Mouse (Mus musculus) limb, embryonic 10.5 days (tissue): Measurements from ENCODE around the gene Gbgt1. TPM values are rescaled to one million over a fixed set of nuclear protein-coding genes. Genes with fewer than 3 reads are reported as not detected.

Experiments used
- DNase-seq: peaks from one replicate; pipeline ENCODE4 v3.0.0-alpha.2; 2017; ENCODE audit warnings: low spot score
- H3K27ac ChIP-seq: fragments of 300-500 bp; sonication (generic); 2 replicates; pipeline ENCODE4 v1.5.1; 2016; ENCODE audit warnings: mild to moderate bottlenecking
- H3K27me3 ChIP-seq: fragments of 300-500 bp; sonication (generic); 2 replicates; pipeline ENCODE4 v1.6.1; 2016; ENCODE audit warnings: low read depth, mild to moderate bottlenecking; ENCODE audit not compliant: poor library complexity, severe bottlenecking
- H3K36me3 ChIP-seq: fragments of 300-500 bp; sonication (generic); 2 replicates; pipeline ENCODE4 v1.6.1; 2016; ENCODE audit warnings: mild to moderate bottlenecking, moderate library complexity
- H3K4me1 ChIP-seq: fragments of 300-500 bp; sonication (generic); 2 replicates; pipeline ENCODE4 v1.6.1; 2016
- H3K4me3 ChIP-seq: fragments of 300-500 bp; sonication (generic); 2 replicates; pipeline ENCODE4 v1.5.1; 2016; ENCODE audit warnings: mild to moderate bottlenecking, moderate library complexity
- H3K9me3 ChIP-seq: fragments of 300-500 bp; sonication (generic); replicated peaks from 2 replicates; pipeline ENCODE4 v1.6.1; 2016; ENCODE audit warnings: mild to moderate bottlenecking
- WGBS: fragments of 180-500 bp; shearing (Covaris S2); methylation state at CpG from one replicate; pipeline ENCODE4 v1.1.7; 2016; 5-methylcytosine and 5-hydroxymethylcytosine counted together
- polyA plus RNA-seq: library from polyadenylated mRNA; unstranded; fragments of >200 nt; fragmentation: Nextera tagmentation; extraction: Ambion mirVana; gene quantifications from 2 replicates; pipeline ENCODE4 v1.2.1, GENCODE M21; 2016

Gbgt1 gene
- polyA plus RNA-seq, 1 experiment from 2014 or later = not detected

DNA sequence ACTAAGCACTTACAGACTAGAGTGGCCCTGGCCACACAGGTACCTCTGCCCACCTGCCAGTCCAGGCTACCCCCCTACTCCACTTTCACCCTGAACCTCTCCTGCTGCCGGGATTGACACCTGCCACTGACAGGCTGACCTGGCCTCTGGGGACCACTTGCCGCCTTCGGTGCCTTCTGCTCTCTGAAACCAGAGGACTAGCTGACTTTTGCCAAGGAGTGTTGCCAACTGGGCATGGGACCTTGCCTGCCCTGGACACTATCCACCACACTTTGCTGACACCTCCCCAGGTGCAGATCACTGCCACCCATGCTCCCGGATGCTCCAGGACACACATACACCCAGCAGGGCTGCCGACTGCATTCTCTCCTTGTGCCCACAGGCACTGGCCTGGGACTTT lies 55.6 kb downstream of the Gbgt1 start:
- Histone ChIP-seq H3K36me3 (peaks cover 82% of the 10 kb centered on the region), H3K27ac (no peak overlapping the region), H3K4me3 (no peak overlapping the region), H3K27me3 (no peaks in the 10 kb centered on the region), H3K4me1 (peaks cover 5% of the 10 kb centered on the region), H3K9me3 (no peaks in the 10 kb centered on the region)
- DNase-seq = no peak
- WGBS = 90% methylated on average over 5 of the region's 5 CpGs

Other genes starting within 250 kb of the Gbgt1 start
- 4.2 and 6.3 TPM in 2 replicates for gene Ppp1r26, start 50.1 kb upstream of the Gbgt1 start, polyA plus RNA-seq
- gene 1700007K13Rik, start 30.6 kb upstream of the Gbgt1 start, polyA plus RNA-seq = 0.25 and 0.61 TPM in 2 replicates
- gene Mrps2, start 28.8 kb upstream of the Gbgt1 start, polyA plus RNA-seq = 70.3 and 75.9 TPM in 2 replicates
- not detected in 2 replicates for gene Gm10134, start 9.2 kb downstream of the Gbgt1 start, polyA plus RNA-seq
- gene Ralgds, start 16.2 kb downstream of the Gbgt1 start, polyA plus RNA-seq = 46.7 and 58.9 TPM in 2 replicates
- not detected in 2 replicates for gene Cel, start 66.5 kb downstream of the Gbgt1 start, polyA plus RNA-seq
- gene Gtf3c5, start 86.9 kb downstream of the Gbgt1 start, polyA plus RNA-seq = 69.9 and 71.6 TPM in 2 replicates
- 3.5 and 4.2 TPM in 2 replicates for gene Gfi1b, start 125.1 kb downstream of the Gbgt1 start, polyA plus RNA-seq
- gene Tsc1, start 144.3 kb downstream of the Gbgt1 start, polyA plus RNA-seq = 24.2 and 26.9 TPM in 2 replicates
- 2.5 and 2.8 TPM in 2 replicates for gene Spaca9, start 202.8 kb downstream of the Gbgt1 start, polyA plus RNA-seq
- gene Ak8, start 203.3 kb downstream of the Gbgt1 start, polyA plus RNA-seq = 0.41 and 0.58 TPM in 2 replicates